Mouse (Mus musculus) layer of hippocampus, postnatal 25 days (tissue): ENCODE data around the gene Zc3h8. TPM values are rescaled to one million over a fixed set of nuclear protein-coding genes. Genes with fewer than 3 reads are reported as not detected.

Source experiments
- DNase-seq, 2 experiments: peaks; one replicate each; pipeline ENCODE4 v3.0.0; 2022; ENCODE audit warnings: mixed read lengths in 2 of 2, low spot score in 1 of 2; ENCODE audit errors: extremely low spot score in 1 of 2
- total RNA-seq, 2 experiments: library from RNA; stranded (reverse); gene quantifications; 2 replicates each; pipeline ENCODE4 v1.2.3; 2021

Gene Zc3h8
- 1 to 10 TPM; 4.6 to 4.7 TPM for total RNA-seq

GRCm38 (mm10) chr2:128943538-128944528 is at the start of gene Zc3h8:
Gene Zc3h8, minus strand, starts transcription at chr2:128944077.
- peak; percentile 94 to 95 for DNase-seq

GRCm38 (mm10) chr2:128984746-128985145 is 40.9 kb upstream of the Zc3h8 start:
- no peak for DNase-seq

DNA sequence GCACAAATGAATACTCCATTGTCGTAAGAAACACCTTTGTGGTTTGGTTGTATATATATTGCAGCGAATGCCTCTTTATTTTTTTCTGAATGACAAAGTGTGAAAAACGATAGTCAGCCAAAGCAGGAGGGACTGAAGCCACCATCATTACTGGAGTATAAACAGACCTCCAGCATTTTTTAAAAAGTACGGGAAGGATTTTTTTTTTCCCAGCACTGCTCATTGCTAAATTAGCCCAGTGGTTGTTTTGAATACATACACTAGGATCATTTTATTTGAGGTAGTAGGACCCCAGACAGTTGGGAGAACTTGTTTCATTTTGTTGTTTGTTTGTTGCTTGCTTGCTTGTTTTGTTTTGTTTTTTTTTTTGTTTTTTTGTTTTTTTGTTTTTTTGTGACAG is 31.7 kb upstream of the Zc3h8 start:
- DNase-seq, result no peak

DNA sequence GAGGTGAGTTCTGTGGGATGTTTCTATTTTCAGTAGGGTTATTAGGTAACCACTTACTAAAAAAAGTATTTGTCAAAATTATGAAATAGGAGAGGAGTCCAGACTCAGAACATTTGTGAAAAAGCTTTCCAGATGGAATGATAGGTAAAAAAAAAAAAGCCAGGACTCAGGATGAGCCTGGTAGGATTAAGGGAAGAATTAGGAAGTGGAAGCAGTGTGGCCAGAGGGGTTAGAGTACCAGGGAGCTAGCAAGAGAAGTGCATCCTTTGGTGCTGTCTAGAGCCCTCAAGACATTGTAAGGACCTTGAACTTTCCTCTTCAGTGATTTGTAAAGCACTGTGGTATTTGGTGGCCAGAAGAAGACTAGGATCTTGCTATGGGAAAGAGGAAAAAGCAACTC is 28.4 kb upstream of the Zc3h8 start:
- no peak for DNase-seq

GRCm38 (mm10) chr2:128968475-128969083 is 24.7 kb upstream of the Zc3h8 start:
- DNase-seq, result no peak

GRCm38 (mm10) chr2:128967661-128968441 is 24.0 kb upstream of the Zc3h8 start, which contains the start of gene Gm10762:
Gene Gm10762, minus strand, starts transcription at chr2:128967725.
- peak; percentile 47 to 60 for DNase-seq

GRCm38 (mm10) chr2:128966641-128967580 is 23.0 kb upstream of the Zc3h8 start, which contains the start of gene Zc3h6:
Gene Zc3h6, plus strand, starts transcription at chr2:128967402.
- DNase-seq, result peak; percentile 99

- DNase-seq, result no peak
Observed at GRCm38 (mm10) chr2:128966236-128966635, 22.4 kb upstream of the Zc3h8 start.

DNA sequence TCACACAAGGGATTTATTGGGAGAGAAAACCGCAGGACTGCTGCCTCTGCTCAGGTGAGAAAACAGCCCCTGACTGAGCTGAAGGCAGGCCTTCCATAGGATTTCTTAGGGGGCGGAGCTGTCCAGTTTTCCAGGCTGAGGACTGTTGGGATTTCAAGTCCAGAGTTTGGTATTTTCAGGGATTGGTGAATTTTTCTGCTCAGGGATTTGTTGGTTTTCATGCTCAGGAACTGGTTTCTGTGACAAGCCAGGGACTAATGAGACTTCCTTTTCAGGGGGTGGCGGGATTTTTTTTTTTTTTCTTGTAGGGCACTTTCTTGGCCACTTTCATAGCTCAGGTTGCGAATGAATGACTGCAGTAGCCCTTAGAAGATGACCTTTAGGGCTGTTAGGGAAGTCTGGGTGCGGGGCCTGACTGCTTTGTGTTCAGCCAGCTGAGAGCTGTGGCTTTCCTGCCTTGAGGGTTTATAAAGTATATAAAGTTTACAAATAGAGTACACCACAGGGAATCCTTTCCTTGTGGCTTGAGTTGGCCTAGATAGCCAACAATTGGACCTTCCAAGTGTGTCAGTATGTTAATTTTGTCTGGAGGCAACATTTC is 21.7 kb upstream of the Zc3h8 start:
- no peak for DNase-seq

DNA sequence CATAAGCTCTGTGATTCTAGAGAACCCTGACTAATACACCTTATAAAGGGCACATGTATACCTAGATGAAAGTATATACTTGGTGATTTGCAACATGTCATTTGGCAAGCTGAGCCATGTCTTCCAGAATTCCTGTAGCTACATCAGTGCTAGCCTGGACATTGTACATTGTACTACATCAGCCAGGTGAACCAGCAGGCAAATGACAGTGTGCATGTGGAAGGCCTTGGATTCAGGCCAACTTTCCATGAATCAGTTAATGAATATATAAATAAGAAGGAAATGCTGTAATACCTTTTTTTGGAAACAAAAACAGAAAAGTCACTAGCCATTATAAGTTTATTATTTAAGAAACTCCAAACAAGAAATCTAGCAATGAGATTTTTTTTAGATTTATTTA is 10.3 kb upstream of the Zc3h8 start:
- no peak for DNase-seq

DNA sequence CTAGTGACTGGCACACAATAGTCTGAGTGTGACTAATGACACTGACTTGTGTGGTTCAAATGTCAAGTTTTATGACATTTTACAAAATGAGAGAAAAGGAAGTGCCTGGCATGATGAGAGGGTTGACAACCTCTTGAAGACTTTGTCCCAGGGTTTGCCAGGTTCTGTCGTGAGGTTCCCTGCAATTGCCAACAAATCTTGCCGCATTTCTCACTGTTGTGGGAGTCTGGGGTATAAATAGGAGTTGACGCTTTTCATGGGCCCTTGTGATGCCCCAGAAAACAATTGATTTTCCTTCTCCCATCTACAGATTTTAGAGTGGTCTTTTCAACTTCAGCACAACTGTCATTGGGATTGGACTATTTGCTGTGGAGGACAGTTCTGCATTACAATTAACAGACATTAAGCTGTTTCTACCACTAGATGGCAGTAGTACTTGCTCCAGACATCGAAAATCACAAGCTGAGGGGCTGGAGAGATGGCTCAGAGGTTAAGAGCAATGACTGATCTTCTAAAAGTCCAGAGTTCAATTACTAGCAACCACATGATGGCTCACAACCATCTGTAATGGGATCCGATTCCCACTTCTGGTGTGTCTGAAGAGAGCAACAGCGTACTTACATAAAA is 4.2 kb upstream of the Zc3h8 start:
- DNase-seq, result no peak

GRCm38 (mm10) chr2:128936256-128936655 is 7.6 kb downstream of the Zc3h8 start:
- no peak for DNase-seq

DNA sequence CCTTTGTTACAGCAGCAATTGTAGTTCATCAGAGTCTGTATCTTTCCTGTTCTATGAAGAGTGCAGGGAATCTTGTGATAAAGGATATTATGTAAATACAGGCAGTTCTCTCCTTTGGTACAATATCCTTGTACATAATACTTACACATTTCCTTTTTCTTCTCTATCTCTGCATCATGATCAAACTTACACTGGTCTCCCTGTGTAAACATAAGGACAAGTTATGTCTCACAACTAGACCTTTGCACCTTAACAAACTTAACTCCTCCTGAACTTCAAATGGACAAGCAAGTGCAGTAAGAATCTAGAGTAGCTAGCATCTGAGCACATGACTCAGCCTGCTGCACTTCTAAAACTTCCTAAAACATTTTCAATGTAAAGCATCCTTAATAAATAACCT is 13.2 kb downstream of the Zc3h8 start:
- DNase-seq, result no peak

- DNase-seq, result no peak
Observed at GRCm38 (mm10) chr2:128928446-128928845, 15.4 kb downstream of the Zc3h8 start.

DNA sequence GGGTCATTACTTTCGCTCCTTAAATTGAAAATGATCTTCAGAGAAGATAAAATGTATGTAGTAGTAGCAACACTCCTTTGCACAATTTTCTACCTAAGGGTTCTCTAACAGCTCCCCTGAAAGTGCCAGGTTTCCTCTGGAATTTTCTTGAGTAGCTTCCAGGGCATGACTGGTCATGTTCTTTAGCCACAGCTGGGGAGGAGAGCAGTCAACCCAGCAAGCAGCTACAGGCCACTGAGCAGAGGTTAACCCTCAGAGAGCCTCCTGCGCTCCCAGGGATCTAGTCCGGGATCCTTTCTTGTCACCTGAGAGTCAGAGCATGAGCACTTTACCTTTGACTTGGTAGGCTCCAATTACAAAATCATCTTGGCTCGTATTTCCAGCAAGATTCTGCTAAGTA is 19.1 kb downstream of the Zc3h8 start:
- DNase-seq, result no peak

GRCm38 (mm10) chr2:128916528-128916927 is 27.3 kb downstream of the Zc3h8 start:
- no peak for DNase-seq

DNA sequence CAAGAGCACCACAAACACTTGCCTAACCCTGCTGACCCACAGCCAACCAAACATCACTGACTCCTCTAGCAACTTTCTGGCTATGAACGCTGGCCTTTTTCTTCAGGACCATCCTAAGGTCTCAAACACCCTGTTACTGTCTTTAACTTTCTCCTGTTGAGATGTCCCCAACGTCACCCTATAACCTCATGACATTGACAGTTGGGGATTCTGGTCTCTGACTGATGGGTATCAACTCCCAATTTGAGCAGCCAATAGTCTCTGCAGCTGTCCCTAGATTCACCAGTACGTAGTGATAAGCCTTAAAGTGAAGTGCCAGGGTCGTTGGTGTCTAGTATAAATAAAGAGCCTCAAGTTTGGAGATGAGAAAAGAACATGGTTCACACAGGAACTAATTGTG is 28.9 kb downstream of the Zc3h8 start:
- DNase-seq, result no peak

DNA sequence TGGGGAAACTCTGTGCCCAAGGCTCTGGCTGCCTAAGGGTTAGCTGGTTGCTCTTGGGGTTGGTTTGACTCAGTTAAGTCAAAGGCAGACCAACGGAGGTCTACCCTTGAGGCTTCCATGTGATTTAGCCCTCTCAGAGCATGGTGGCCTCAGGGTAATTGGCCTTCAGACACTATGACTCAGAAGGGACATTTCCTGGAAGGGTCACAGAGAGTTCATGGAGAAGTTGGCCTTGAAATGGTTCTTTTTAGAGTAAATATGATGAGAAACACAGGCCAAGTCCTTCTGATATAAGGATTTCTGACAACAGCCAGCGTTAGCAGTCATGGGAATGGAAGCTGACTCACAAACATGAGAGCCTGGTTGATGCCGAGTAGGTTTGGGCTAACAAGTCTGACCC is 40.2 kb downstream of the Zc3h8 start:
- DNase-seq, result no peak

DNA sequence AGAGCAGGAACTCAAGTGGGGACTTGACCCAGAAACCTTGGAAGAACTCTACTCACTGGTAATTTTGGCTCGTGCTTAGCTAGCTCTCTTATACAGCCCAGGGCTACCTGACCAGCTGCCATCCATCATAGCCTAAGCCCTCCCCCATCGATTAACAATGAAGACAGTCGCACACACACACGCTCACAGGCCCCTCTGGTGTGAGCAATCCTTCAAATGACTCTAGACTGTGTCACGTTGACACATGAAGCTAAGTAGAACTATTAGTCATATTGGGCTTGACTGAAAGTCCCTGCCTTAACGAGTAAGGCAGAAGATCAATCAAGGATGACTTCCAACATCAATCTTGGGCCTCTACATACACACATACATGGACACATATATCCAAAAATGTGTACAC is 41.0 kb downstream of the Zc3h8 start:
- DNase-seq, result no peak
